Mouse (Mus musculus): ENCODE results near the gene Ift27.

Gene Ift27

GRCm38 (mm10) chr15:78155421-78155820 is 18.5 kb downstream of the Ift27 start:
- TF ChIP-seq GATA4 (IDR thresholded peaks at IDR 0.05; ENCODE audit: insufficient replicate concordance, low read length), result no peak

GRCm38 (mm10) chr15:78153045-78153775 is 20.7 kb downstream of the Ift27 start:
- TF ChIP-seq GATA4 (IDR thresholded peaks at IDR 0.05; ENCODE audit: insufficient replicate concordance, low read length), result no peak

DNA sequence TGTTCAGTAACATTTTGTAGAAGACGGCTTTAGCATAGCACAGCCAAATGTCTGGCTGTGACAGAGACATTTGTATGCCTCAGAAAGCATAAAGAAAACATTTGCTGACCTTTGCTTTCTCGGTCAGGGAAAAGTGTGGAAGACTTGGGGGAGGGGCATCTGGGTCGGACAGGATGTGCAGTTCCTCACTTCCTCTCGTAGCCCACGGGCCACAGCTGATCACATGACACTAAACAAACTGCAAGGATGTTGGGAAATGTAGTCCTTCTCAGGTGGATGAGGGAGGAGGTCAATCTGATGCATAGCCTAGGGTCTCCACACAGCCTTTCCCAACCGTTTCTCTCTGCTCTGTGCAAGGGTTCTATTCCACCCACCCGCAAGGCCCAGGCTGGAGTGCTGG is 25.3 kb downstream of the Ift27 start:
- TF ChIP-seq GATA4 (IDR thresholded peaks at IDR 0.05; ENCODE audit: insufficient replicate concordance, low read length), result no peak

DNA sequence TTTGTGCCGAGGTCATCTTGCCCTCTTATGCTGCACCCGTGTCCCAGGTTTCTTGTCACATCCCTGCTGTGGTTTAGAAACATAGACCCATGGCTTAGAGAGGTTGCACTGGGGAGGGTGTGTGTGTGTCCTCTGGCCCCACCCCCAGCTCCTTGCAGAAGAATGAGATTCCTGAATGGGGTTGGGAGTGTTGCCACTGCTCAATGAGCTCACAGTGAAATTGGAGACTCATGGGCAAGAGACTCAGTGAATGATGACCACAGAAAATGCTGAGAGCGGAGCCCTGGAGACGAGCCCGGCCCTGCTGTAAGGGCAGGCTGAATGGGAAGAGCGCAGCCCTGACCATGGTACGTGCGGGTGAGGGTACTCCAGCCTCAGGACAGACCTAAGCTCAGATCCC is 33.7 kb downstream of the Ift27 start:
- TF ChIP-seq GATA4 (IDR thresholded peaks at IDR 0.05; ENCODE audit: insufficient replicate concordance, low read length), result no peak

DNA sequence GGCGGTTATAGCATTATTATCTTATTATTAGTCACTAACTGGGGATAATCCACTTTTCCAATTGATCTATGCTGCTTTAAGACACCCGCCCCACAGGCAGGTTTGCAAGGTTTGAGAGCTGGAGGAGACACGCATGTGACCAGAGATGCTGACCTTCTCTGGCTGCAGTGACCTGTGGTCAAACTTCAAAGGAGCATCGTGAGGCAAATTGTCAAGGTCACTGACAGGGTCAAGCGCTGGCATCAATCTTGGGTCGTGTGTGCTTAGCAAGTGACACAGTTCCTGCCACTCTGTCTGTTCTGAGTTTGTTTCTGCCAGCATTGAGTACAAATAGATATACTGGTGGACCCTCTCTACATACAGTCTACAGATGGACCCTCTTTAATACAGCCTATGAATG is 39.3 kb downstream of the Ift27 start:
- TF ChIP-seq GATA4 (IDR thresholded peaks at IDR 0.05; ENCODE audit: insufficient replicate concordance, low read length), result no peak

GRCm38 (mm10) chr15:78133389-78133788 is 40.5 kb downstream of the Ift27 start:
- TF ChIP-seq GATA4 (IDR thresholded peaks at IDR 0.05; ENCODE audit: insufficient replicate concordance, low read length), result no peak

GRCm38 (mm10) chr15:78119704-78120103 is 54.2 kb downstream of the Ift27 start, which contains the start of gene Cacng2:
Gene Cacng2, minus strand, starts transcription at chr15:78120028.
- TF ChIP-seq GATA4 (IDR thresholded peaks at IDR 0.05; ENCODE audit: insufficient replicate concordance, low read length), result no peak

- TF ChIP-seq GATA4 (IDR thresholded peaks at IDR 0.05; ENCODE audit: insufficient replicate concordance, low read length), result no peak
Measured at GRCm38 (mm10) chr15:78119248-78119647, 54.7 kb downstream of the Ift27 start.

DNA sequence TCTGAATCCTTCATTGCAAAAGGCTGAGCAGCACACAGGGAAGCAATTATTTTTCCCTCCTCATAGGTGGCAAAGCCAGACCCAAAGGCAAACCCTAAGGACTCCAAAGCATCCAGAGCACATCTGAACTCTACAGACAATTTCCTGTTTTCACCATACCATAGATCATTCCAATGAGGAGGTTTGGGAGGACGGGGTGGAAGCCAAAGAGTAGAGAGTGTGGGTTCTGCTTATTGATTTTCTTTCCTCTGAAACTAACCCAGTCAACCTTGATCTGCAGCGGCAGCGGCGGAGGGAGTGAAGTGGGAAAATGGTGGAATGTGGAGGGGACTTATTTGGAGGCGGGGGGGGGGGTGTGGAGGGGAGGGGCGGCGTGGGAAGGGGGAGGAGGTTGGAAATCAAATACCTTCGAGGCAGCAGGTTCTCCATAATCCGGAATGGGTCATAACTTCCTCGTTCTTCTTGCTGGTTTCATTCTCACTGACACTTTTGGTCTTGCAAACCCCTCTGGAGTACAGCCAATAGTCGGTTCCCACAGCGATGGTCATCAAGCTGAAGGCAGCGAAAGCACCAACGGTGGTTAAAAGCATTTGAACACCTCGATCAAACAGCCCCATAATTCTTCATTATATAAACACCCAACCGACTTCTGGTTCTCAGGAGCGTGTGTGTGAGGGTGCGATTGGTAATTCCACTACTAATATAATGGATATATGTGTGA is 55.5 kb downstream of the Ift27 start:
- no peak for TF ChIP-seq GATA4 (IDR thresholded peaks at IDR 0.05; ENCODE audit: insufficient replicate concordance, low read length)

- TF ChIP-seq GATA4 (IDR thresholded peaks at IDR 0.05; ENCODE audit: insufficient replicate concordance, low read length), result no peak
Measured at GRCm38 (mm10) chr15:78117731-78118130, 56.2 kb downstream of the Ift27 start.

- no peak for TF ChIP-seq GATA4 (IDR thresholded peaks at IDR 0.05; ENCODE audit: insufficient replicate concordance, low read length)
Measured at GRCm38 (mm10) chr15:78116936-78117335, 57.0 kb downstream of the Ift27 start.

- TF ChIP-seq GATA4 (IDR thresholded peaks at IDR 0.05; ENCODE audit: insufficient replicate concordance, low read length), result no peak
Measured at GRCm38 (mm10) chr15:78116244-78116643, 57.7 kb downstream of the Ift27 start.
